Mouse (Mus musculus) ovary, adult 18-20 months (tissue): ENCODE results near the gene Cntnap2.

Source experiments
- DNase-seq: peaks from one replicate; pipeline ENCODE4 v3.0.0; 2022; ENCODE audit warnings: low spot score, mixed read lengths

Cntnap2 gene

GRCm38 (mm10) chr6:46696187-46696586, 1637.0 kb downstream of the Cntnap2 start:
- DNase-seq: no peak

DNA sequence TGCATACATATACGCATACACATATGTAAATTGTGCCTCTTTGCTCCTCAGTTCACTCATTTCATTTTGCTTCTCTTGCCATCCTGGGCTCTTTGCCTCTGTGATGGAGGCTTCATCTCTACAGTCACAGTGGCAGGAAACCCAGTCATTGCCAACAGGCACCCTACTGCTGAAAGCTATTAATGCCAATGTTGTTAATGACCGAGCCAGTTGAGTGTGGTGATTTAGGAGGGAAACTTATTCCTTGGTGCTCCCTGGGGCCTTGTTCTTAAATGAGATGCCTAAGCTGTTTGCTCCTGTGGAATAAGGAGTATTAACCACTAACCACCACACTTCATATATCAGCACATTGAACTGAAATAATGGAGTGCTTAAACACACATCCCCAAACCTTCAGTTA, 1640.2 kb downstream of the Cntnap2 start:
- no peak for DNase-seq

- DNase-seq: no peak
Observed at GRCm38 (mm10) chr6:46704293-46705170, 1645.4 kb downstream of the Cntnap2 start.

DNA sequence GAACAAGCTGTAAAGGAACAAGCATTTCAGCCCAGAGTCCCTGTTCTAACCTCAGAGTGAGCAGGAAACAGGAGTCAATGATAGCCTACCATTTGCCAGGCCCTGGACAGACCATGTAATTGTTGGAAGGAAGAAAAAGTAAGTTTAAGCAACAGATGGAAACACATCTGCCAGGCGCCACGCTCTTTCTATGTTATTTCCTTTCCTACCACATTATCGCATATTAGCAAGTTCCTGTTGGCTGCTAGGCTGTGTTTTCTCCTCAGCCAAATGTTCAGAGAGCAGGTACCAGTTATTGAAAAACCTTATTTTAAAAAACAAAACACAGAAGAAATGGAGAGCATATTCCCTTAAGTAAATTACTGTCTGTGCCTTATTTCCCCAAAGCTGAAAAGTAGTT, 1646.8 kb downstream of the Cntnap2 start:
- no peak for DNase-seq

DNA sequence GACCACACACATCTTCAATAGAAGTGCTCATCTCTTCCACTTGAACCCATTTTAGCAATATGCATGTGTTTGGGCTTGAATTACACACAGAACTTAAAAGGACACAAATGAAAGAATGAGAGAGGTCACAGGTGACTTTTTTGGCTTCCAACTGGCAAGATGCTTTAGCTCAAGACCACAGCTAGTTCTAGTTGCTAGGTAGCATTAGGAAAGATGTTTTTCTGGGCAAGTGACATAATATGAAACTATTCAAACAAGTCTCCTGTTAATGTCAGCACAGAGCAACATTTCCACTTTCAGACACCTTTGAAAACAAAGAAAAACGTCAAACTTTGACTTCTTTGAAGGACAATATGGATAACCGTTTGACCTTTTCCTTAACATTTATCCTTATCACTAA, 1657.4 kb downstream of the Cntnap2 start:
- no peak for DNase-seq

DNA sequence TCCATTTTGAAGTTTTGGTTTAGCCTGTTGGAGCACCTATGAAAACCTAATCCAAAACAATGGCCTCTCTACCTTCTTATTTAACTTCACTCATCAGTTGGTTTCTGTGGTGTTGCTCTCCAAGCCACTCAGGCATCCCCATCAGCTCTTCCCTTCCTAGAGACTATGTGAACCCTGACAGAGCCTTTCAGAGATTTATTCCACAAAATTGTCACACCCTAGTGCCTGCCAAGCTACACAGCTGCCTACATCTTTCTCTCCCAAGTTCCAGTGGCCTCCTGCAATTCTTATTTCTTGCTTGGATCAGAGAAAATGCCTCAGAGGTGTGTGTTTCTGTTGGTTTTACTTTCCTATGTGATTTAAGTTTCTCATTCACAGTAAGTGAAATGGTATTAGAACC, 1674.6 kb downstream of the Cntnap2 start:
- no peak for DNase-seq

DNA sequence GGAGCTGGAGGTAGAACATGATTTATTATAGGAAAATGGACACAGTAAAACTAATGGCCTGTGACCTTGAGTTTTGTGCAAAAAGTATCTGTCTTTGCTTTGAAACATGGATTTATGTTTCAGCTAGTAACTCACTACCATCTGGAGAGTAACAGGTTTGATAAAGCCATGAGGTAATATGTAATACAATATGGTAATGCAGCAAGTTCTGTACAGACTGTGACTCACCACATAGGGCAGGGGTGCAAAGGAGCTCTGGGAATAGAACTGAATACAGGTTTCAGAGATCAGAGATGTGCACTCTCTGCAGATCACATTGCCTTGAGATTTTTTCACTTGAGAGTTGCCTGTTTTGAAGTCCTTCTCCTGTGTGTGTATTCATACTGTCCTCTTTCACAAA, 1689.3 kb downstream of the Cntnap2 start:
- DNase-seq: no peak

DNA sequence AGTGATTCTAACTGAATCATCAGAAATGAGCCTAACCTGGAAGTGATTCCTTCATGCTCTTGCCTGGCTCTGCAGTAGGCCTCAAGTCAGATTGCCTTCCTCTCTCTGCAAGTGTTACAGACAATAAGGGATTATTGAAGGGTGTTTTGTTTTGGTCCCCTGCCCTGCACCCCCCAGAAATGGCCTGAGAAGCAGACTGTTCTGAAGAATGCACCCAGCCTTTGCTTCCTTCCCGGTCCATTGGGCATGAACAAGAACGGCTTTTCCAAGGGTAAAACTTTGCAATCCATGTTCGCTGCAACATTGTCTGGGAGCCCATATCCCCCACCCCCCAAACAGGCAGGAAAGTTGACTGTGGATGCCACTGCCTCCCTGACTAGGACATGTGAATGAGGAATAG, 1704.3 kb downstream of the Cntnap2 start:
- DNase-seq: no peak

- DNase-seq: no peak
Observed at GRCm38 (mm10) chr6:46774529-46774928, 1715.4 kb downstream of the Cntnap2 start.

DNA sequence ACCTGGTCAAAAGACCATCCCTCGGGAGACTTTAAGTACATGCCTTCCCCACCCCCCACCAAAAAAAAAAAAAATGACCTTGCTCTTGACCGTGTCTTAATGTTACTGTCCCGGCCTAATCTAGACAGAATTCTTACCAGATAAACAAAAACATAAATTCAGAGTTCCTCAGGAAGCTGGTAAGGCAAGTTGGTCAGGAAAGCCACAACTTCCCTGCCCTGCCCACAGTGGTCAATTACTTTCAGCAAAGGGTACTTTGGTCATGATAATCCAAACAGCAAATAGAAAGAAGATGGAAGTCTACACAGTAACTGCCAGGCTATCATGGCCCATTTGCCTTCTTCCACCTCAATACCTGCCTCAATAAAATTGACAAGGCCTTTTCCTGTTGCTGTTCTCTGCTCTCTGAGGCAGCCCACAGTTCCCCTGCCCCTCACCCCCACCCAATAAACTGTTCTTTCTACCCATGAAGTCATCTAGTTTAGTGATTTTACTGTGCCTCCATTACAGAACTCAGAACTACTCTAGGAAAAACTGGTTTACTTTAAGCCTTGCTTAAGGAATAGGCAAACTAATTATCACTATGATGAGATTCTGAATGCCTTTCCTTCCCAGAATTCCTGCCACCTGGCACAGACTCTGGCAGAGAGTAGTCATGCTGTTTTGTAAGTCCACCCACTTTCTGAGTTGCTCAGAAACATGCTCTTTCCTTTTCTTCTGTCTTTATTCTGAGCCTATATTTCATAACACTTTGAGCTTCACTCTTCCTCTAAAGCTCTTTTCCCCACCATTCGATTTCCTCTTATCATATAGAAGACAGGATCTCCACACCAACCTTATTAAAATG, 1743.3 kb downstream of the Cntnap2 start:
- DNase-seq: no peak

GRCm38 (mm10) chr6:46856635-46857034, 1797.5 kb downstream of the Cntnap2 start:
- DNase-seq: no peak

DNA sequence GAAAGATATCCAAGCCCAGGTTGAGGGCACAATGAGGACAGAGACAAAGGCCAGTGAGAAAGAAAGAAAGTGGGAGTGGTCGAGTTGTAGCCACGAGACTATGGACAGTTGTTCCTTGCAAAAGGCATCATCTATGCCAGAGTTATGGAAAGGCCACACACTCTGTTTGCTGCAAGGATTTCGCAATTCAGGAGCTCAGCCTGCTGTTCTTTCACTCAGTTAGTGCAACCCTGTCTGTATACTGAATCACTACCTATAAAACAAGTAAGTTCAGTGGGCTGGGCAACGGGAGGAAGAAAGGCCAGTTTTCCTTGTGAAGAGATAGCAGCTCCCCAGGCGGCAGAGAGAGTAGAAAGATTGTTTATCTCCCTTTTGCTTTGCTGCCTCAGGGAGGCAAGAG, 1801.9 kb downstream of the Cntnap2 start:
- no peak for DNase-seq

- DNase-seq: no peak
Observed at GRCm38 (mm10) chr6:46866317-46866716, 1807.2 kb downstream of the Cntnap2 start.

GRCm38 (mm10) chr6:46886230-46886629, 1827.1 kb downstream of the Cntnap2 start:
- DNase-seq: no peak

DNA sequence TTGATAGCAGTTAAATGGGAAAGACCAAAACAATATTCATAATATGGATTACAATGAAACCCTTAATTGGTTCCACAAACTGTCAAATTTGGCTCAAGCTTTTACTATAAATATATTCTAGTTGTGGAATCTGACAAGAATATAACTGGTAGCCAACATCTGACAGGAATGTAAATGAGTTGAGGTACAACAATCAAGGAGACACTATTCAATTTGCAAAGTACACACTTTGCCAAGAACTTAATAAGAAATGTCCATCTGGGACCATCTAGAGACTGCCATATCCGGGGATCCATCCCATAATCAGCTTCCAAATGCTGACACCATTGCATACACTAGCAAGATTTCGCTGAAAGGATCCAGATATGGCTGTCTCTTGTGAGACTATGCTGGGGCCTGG, 1850.0 kb downstream of the Cntnap2 start:
- DNase-seq: no peak

GRCm38 (mm10) chr6:46918701-46919274, 1859.6 kb downstream of the Cntnap2 start:
- DNase-seq: no peak

- no peak for DNase-seq
Observed at GRCm38 (mm10) chr6:46919973-46920372, 1860.8 kb downstream of the Cntnap2 start.

DNA sequence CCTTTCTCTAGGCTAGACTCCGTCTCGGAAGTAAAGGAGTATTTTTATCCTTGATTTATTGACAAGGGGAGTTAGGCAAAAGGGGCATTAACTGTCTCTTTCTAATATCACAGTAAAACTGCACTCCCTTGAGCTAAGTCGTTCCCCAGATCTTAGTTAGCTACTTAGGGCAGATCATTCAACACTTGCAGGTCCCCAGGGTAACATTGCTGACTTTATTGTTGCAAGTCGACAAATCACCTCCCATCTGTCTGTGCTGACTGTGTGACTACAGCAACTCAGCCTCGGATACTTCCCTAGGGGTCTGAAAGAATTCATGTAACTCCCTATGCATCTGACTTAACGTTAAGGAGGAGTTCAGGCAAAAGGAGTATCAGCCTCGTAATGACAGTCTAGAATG, 1865.6 kb downstream of the Cntnap2 start:
- DNase-seq: no peak

GRCm38 (mm10) chr6:46945703-46946102, 1886.5 kb downstream of the Cntnap2 start:
- DNase-seq: no peak

DNA sequence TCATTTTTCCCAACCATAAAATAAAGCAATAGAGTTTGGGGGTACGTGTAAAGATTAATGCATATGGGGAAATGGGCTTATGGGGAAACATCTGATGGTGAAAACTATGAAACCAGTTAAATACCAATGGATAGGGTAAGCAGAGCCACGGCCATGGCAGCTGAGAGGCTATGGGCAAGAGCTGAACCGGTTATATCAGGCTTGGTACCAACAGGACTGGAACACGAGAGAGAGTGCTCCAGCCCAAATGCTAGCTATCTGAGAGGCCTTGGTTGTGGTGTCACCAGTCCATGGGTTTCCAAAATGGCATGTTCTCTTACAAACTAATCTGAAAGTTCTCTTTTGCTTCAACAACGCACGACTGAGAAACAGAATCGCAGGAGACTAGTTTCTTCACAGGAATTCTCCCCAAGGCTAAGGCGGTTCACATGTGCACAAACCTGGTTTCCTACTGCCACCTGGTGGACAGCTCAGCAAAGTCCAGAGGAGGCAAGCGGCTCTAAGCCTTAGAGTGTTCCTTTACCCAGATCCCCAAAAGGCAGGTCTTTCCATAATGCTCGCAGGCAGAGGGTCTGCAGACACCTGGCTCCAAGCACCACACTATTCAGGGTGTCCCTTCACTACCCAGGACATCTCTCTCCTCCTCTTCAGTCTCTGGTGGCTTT, 1902.0 kb downstream of the Cntnap2 start:
- DNase-seq: no peak

- DNase-seq: no peak
Observed at GRCm38 (mm10) chr6:46963261-46963660, 1904.1 kb downstream of the Cntnap2 start.

DNA sequence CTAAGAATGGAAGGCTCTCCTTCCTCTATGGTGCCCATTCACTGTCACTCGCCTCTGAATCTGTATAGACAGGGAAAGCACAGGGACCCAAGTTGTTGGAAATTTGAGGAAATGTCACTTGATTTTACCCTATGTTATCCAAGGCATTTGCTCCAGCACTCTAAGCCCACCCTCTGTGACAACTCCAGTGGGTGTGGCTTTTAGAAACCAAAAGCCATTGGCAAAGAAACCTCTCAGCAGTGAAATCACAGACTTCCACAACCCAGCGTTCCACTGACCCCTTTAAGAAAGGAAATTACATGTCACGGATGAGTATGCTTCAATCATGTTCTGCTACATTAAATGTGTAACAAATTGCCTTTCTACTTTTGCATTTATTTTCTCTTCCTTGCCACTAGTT, 1904.5 kb downstream of the Cntnap2 start:
- DNase-seq: no peak
